Mouse (Mus musculus): ENCODE data around the gene Smg6. TPM values are rescaled to one million over a fixed set of nuclear protein-coding genes. Genes with fewer than 3 reads are reported as not detected.

Smg6 gene
- polyA plus RNA-seq, 1 experiment from 2014 or later, result 20.7 TPM

DNA sequence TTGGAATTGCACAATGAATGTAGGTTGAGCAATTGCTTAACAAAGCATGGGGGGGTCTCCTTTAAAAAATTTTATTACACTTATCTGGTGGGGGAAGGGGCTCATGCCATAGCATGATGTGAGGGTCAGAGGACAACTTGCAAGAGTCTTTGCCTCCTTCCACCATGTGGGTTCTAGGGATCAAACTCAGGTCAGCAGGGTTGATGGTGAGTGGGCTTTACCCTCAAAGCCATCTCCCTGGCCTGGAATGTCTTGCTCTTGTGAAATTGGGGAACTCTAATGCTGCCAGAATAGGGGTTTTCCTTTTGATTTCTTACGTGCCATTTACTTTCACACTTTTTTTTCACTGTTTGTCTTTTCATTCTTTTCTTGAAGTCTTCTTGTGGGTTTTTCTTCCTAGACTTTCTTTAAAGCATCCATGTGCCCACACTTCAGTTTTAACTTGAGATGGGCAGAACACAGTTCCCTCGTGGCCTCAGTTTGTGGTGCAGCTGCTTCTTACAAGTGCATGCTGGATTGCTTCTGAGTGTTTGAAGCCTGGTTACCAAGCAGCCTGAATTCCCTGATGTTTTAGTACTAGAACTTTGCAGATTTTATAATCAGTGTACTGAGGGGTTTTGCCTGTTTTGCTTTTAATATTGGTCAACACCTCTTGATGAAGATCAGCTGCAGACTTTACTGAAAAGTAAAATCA, 147.5 kb downstream of the Smg6 start:
- H3K4me1 ChIP-seq (replicated peaks; ENCODE audit: control insufficient read depth, insufficient read depth, low read length), result no peaks in the 10 kb centered on the region
- H3K27me3 ChIP-seq (ENCODE audit: control insufficient read depth, insufficient read depth, low read length), result no peaks in the 10 kb centered on the region
- no peak overlapping the region for H3K4me2 ChIP-seq (replicated peaks; ENCODE audit: low read depth, low read length)
- WGBS, result 75% methylated on average over 2 of the region's 2 CpGs
- DNase-seq (ENCODE audit: low spot score) (no peak), ATAC-seq (ENCODE audit: low FRiP score) (no peak)
- H3K4me3 ChIP-seq (ENCODE audit: low read depth, low read length), result no peak overlapping the region
- no peak overlapping the region for H3K27ac ChIP-seq (ENCODE audit: low read depth, low read length)
- H3K36me3 ChIP-seq (ENCODE audit: control insufficient read depth, insufficient read depth, low read length), result no peaks in the 10 kb centered on the region
- H3K9me3 ChIP-seq (ENCODE audit: control insufficient read depth, low read length), result no peaks in the 10 kb centered on the region
- no peak overlapping the region for H3K9ac ChIP-seq (ENCODE audit: low read depth, low read length)

DNA sequence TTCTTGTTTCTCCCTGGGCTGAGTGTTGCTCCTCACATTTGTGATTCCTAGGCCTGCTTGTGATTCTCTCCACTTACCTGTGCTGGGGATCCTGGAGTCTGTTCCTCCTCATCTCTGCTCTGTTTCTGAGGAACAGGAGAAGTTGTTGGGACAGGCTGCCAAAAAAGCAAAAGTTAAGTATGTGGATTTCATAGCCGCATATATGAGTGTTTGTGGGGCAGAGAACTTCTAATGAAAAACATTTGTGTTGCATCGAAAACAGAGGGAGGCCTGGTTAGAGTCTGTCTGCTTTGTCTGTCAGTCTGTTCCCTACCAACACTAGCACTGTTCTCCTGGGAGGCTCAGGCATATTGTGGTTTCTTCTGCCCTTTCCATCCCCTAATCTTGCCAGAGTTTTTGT, 148.1 kb downstream of the Smg6 start:
- Histone ChIP-seq H3K9ac (ENCODE audit: low read depth, low read length) (no peak overlapping the region), H3K4me3 (ENCODE audit: low read depth, low read length) (no peak overlapping the region), H3K36me3 (ENCODE audit: control insufficient read depth, insufficient read depth, low read length) (no peaks in the 10 kb centered on the region), H3K4me1 (replicated peaks; ENCODE audit: control insufficient read depth, insufficient read depth, low read length) (no peaks in the 10 kb centered on the region), H3K27me3 (ENCODE audit: control insufficient read depth, insufficient read depth, low read length) (no peaks in the 10 kb centered on the region), H3K4me2 (replicated peaks; ENCODE audit: low read depth, low read length) (no peak overlapping the region), H3K9me3 (ENCODE audit: control insufficient read depth, low read length) (no peaks in the 10 kb centered on the region), H3K27ac (ENCODE audit: low read depth, low read length) (no peak overlapping the region)
- DNase-seq (ENCODE audit: low spot score) (no peak), ATAC-seq (ENCODE audit: low FRiP score) (no peak)
- 83% methylated on average over 2 of the region's 2 CpGs for WGBS

DNA sequence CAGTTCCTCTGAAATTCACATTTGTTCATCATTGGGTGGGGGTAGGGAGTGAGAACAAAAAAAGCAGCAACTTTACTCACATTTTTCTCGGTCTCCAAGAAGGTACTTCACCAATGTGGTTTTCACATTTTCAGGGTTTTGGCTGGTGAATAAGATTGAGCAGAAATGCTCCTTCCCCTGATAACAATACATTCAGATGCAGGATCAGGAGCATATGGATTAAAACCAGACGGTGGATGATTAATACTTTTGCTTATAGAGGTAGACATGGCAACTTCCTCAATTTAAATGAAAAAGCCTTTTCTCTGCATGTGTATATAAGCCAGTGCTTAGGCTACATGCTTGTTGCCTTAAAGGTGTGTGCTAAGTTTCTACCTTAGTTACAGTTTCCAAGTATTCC, 148.9 kb downstream of the Smg6 start:
- no peak for DNase-seq (ENCODE audit: low spot score)

DNA sequence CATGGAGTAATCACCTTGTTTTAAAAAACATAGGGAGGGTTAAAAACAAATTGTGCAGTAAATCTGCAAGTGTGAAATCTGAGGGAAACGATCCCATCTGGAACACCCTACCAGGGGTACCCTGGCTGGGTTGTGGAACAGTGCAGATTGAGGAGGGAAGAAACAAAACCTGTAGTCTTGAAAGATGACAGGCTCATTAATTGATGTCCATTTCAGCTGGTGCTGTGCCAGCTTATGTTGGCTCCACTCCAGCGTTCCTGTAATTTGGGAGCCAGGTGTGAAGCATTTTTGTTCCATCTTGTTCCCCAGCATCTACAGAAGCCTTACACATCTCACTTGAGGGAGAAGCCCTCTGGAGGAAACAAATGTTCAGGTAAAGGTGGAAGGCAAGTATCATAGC, 153.0 kb downstream of the Smg6 start:
- Histone ChIP-seq H3K36me3 (ENCODE audit: control insufficient read depth, insufficient read depth, low read length) (no peaks in the 10 kb centered on the region), H3K4me2 (replicated peaks; ENCODE audit: low read depth, low read length) (no peak overlapping the region), H3K9ac (ENCODE audit: low read depth, low read length) (no peak overlapping the region), H3K4me1 (replicated peaks; ENCODE audit: control insufficient read depth, insufficient read depth, low read length) (no peaks in the 10 kb centered on the region), H3K9me3 (ENCODE audit: control insufficient read depth, low read length) (no peaks in the 10 kb centered on the region), H3K27me3 (ENCODE audit: control insufficient read depth, insufficient read depth, low read length) (no peaks in the 10 kb centered on the region), H3K4me3 (ENCODE audit: low read depth, low read length) (no peak overlapping the region), H3K27ac (ENCODE audit: low read depth, low read length) (no peak overlapping the region)
- ATAC-seq (ENCODE audit: low FRiP score) (no peak), DNase-seq (ENCODE audit: low spot score) (no peak)
- 93% methylated on average over 2 of the region's 2 CpGs for WGBS

More for the DNA sequence above, 148.9 kb downstream of the Smg6 start:
- Histone ChIP-seq H3K27me3 (ENCODE audit: control insufficient read depth, insufficient read depth, low read length) (no peaks in the 10 kb centered on the region), H3K4me3 (ENCODE audit: low read depth, low read length) (no peak overlapping the region), H3K9me3 (ENCODE audit: control insufficient read depth, low read length) (no peaks in the 10 kb centered on the region), H3K36me3 (ENCODE audit: control insufficient read depth, insufficient read depth, low read length) (no peaks in the 10 kb centered on the region), H3K4me2 (replicated peaks; ENCODE audit: low read depth, low read length) (no peak overlapping the region), H3K4me1 (replicated peaks; ENCODE audit: control insufficient read depth, insufficient read depth, low read length) (no peaks in the 10 kb centered on the region), H3K9ac (ENCODE audit: low read depth, low read length) (no peak overlapping the region), H3K27ac (ENCODE audit: low read depth, low read length) (no peak overlapping the region)
- WGBS, result 65% methylated on average over 2 of the region's 2 CpGs
- no peak for ATAC-seq (ENCODE audit: low FRiP score)

DNA sequence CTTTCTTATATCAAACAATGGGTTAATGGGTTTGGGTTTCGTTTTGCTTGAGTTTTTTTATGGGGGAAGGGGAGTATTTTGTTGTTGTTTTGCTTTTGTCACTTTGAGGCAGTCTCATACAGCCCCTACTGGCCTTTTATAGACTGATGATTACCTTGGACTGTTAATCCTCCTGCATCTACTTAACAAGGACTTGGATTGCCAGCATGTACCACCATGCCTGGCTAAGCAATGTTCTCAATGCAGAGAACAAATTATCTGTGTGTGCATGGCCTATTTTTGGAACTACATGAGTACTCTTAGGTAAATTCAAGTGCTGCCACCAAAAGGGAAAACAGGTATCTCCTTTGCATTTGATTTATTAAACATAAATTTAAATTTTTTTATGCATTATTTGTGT, 157.4 kb downstream of the Smg6 start:
- ATAC-seq (ENCODE audit: low FRiP score), result no peak
- Histone ChIP-seq H3K9me3 (ENCODE audit: control insufficient read depth, low read length) (no peaks in the 10 kb centered on the region), H3K9ac (ENCODE audit: low read depth, low read length) (no peak overlapping the region), H3K27ac (ENCODE audit: low read depth, low read length) (no peak overlapping the region), H3K27me3 (ENCODE audit: control insufficient read depth, insufficient read depth, low read length) (no peaks in the 10 kb centered on the region), H3K36me3 (ENCODE audit: control insufficient read depth, insufficient read depth, low read length) (no peaks in the 10 kb centered on the region), H3K4me2 (replicated peaks; ENCODE audit: low read depth, low read length) (no peak overlapping the region), H3K4me3 (ENCODE audit: low read depth, low read length) (no peak overlapping the region), H3K4me1 (replicated peaks; ENCODE audit: control insufficient read depth, insufficient read depth, low read length) (no peaks in the 10 kb centered on the region)
- no peak for DNase-seq (ENCODE audit: low spot score)
- 85% methylated on average over 1 of the region's 1 CpGs for WGBS

DNA sequence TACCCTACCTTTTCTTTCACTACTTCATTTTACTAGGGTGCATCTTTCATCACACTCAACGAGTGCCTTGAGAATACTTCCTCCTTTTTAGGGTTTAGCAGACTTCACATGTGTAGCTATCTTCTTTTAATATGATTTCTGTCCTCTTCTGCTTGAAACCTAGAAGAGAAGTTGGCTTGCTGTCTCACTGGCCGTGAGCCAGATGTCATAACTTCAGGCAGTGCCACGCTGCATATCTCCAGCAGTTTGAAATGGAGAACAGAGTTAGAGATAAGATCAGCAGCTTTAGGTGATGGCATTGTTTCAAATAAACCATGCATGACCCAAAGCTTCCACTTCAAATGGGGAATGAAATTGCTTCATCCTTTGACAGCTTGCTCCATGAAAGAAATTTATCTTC, 166.5 kb downstream of the Smg6 start:
- DNase-seq (ENCODE audit: low spot score), result no peak
- H3K4me2 ChIP-seq (replicated peaks; ENCODE audit: low read depth, low read length), result no peak overlapping the region
- H3K9me3 ChIP-seq (ENCODE audit: control insufficient read depth, low read length), result no peaks in the 10 kb centered on the region
- 81% methylated on average over 3 of the region's 3 CpGs for WGBS
- no peak overlapping the region for H3K27ac ChIP-seq (ENCODE audit: low read depth, low read length)
- no peak for ATAC-seq (ENCODE audit: low FRiP score)
- no peaks in the 10 kb centered on the region for H3K27me3 ChIP-seq (ENCODE audit: control insufficient read depth, insufficient read depth, low read length)
- H3K4me1 ChIP-seq (replicated peaks; ENCODE audit: control insufficient read depth, insufficient read depth, low read length), result no peaks in the 10 kb centered on the region
- no peak overlapping the region for H3K9ac ChIP-seq (ENCODE audit: low read depth, low read length)
- no peak overlapping the region for H3K4me3 ChIP-seq (ENCODE audit: low read depth, low read length)
- H3K36me3 ChIP-seq (ENCODE audit: control insufficient read depth, insufficient read depth, low read length), result no peaks in the 10 kb centered on the region

DNA sequence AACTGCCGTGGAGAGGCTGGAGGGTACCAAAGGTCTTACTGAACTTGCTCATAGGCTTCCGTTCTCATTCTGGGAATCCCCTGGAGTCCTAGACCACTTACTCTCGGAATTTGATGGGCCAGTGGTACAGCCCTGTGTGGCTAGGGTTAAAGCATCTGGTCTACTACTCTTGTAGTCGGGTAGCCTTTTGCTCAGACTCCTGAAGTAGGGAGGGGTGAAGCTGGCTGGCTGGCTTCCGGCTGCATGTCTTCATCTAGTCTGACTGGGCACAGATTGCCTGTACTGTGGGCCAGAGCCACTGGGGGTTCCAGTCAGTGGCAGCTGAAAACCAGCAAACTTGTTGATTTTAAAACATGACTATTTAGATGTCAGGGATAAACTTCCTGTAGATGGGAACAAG, 167.0 kb downstream of the Smg6 start:
- ATAC-seq (ENCODE audit: low FRiP score) (no peak), DNase-seq (ENCODE audit: low spot score) (no peak)
- no peaks in the 10 kb centered on the region for H3K9me3 ChIP-seq (ENCODE audit: control insufficient read depth, low read length)
- H3K4me1 ChIP-seq (replicated peaks; ENCODE audit: control insufficient read depth, insufficient read depth, low read length), result no peaks in the 10 kb centered on the region
- no peak overlapping the region for H3K27ac ChIP-seq (ENCODE audit: low read depth, low read length)
- H3K9ac ChIP-seq (ENCODE audit: low read depth, low read length), result no peak overlapping the region
- WGBS, result 81% methylated on average over 5 of the region's 5 CpGs
- H3K4me2 ChIP-seq (replicated peaks; ENCODE audit: low read depth, low read length), result no peak overlapping the region
- no peak overlapping the region for H3K4me3 ChIP-seq (ENCODE audit: low read depth, low read length)
- H3K36me3 ChIP-seq (ENCODE audit: control insufficient read depth, insufficient read depth, low read length), result no peaks in the 10 kb centered on the region
- no peaks in the 10 kb centered on the region for H3K27me3 ChIP-seq (ENCODE audit: control insufficient read depth, insufficient read depth, low read length)

DNA sequence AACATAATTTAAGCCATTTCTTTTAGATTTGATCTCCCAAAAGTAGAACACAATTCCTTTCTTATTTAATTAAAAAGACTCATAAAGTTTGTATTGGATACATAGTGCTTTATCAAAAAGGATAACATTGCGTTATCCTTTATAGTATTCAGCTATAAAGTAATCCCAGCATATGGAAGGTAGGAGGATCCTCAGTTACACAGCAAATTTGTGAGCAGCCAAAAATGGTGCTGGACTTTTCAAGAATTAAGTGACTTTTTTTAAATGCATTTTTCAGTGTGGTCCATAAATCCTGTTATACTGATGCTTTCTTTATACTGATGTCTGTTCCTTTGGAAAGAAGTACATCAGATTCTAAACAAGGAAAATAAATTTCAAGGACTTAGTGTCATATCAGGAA, 169.1 kb downstream of the Smg6 start:
- no peak for ATAC-seq (ENCODE audit: low FRiP score)
- DNase-seq (ENCODE audit: low spot score), result no peak
- H3K9me3 ChIP-seq (ENCODE audit: control insufficient read depth, low read length), result no peaks in the 10 kb centered on the region
- 98% methylated on average over 1 of the region's 1 CpGs for WGBS
- H3K4me3 ChIP-seq (ENCODE audit: low read depth, low read length), result no peak overlapping the region
- no peak overlapping the region for H3K4me2 ChIP-seq (replicated peaks; ENCODE audit: low read depth, low read length)
- H3K4me1 ChIP-seq (replicated peaks; ENCODE audit: control insufficient read depth, insufficient read depth, low read length), result no peaks in the 10 kb centered on the region
- H3K27me3 ChIP-seq (ENCODE audit: control insufficient read depth, insufficient read depth, low read length), result no peaks in the 10 kb centered on the region
- H3K36me3 ChIP-seq (ENCODE audit: control insufficient read depth, insufficient read depth, low read length), result no peaks in the 10 kb centered on the region
- no peak overlapping the region for H3K9ac ChIP-seq (ENCODE audit: low read depth, low read length)
- H3K27ac ChIP-seq (ENCODE audit: low read depth, low read length), result no peak overlapping the region

DNA sequence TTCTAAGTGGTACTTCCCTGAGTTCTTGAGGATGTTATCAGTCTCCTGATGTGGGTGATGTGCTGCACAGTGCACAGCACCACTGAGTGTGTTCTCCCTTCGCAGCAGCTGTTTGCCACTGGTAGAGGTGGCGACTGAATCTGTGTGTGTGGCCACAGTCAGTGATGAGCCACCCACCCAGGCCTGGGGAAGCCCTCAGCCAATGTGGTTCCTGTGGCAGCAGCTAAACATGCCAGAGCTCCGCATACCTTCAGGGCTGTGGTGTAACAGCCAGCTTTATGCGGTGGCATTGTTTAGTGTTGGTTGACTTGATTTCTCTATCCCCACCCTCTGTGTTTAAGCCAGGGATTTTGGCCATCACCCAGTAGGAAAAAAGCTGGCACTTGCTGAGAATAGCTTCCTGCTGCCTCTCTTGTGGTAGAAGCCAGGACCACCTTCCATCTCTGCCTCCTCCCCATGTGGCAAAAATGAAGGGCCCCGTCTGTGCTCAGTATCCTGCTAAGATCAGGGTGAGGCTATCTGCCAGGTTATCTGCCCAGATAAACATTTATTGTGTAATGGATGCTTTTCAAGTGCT, 177.2 kb downstream of the Smg6 start:
- no peaks in the 10 kb centered on the region for H3K9me3 ChIP-seq (ENCODE audit: control insufficient read depth, low read length)
- WGBS, result 87% methylated on average over 5 of the region's 5 CpGs
- 0 out of 2 replicates have a peak overlapping the region, but pooled peaks have one; percentile 4 for H3K9ac ChIP-seq (ENCODE audit: low read depth, low read length)
- no peaks in the 10 kb centered on the region for H3K27me3 ChIP-seq (ENCODE audit: control insufficient read depth, insufficient read depth, low read length)
- H3K4me3 ChIP-seq (ENCODE audit: low read depth, low read length), result no peak overlapping the region
- no peak overlapping the region for H3K4me2 ChIP-seq (replicated peaks; ENCODE audit: low read depth, low read length)
- DNase-seq (ENCODE audit: low spot score) (no peak), ATAC-seq (ENCODE audit: low FRiP score) (no peak)
- no peaks in the 10 kb centered on the region for H3K36me3 ChIP-seq (ENCODE audit: control insufficient read depth, insufficient read depth, low read length)
- no peak overlapping the region for H3K27ac ChIP-seq (ENCODE audit: low read depth, low read length)
- H3K4me1 ChIP-seq (replicated peaks; ENCODE audit: control insufficient read depth, insufficient read depth, low read length), result no peaks in the 10 kb centered on the region

Measured in hindbrain, embryonic 11.5 days (tissue).